ENCODE assay signal across 12 mouse cellular contexts in genomic region chr15:84682821-84683220, GRCm38 (mm10). TPM values are rescaled to one million over a fixed set of nuclear protein-coding genes. Genes with fewer than 3 reads are reported as not detected.
DNase-seq lines count a peak whose midpoint lies in the region; ATAC-seq and TF ChIP-seq lines count a peak whose summit lies in the region.
"Had no signal": no experiment of that assay in that cellular context is flagged by ENCODE, and none has a peak within 500 bp of the region (broad histone marks: within the 10 kb centered on the region; RNA-seq: fewer than 3 reads in every experiment).

No protein-coding gene starts in this region.

- no peak for ATAC-seq in forebrain, embryonic 13.5 days
- ATAC-seq in forebrain, embryonic 16.5 days: no peak
- ATAC-seq in kidney, embryonic 16.5 days (ENCODE audit: low FRiP score, low TSS enrichment): no peak
- ATAC-seq in embryonic facial prominence, embryonic 15.5 days (ENCODE audit: insufficient number of reproducible peaks, low FRiP score, low TSS enrichment, low read depth): no peak
- ATAC-seq in neural tube, embryonic 15.5 days (ENCODE audit: low FRiP score): no peak
- no peak for ATAC-seq in midbrain, embryonic 13.5 days

- WGBS in forebrain, embryonic 13.5 days: 78% methylated on average over 5 of the region's 5 CpGs
- 75% methylated on average over 5 of the region's 5 CpGs for WGBS in forebrain, embryonic 16.5 days
- 49% methylated on average over 5 of the region's 5 CpGs for WGBS in kidney, embryonic 16.5 days
- WGBS in kidney, adult 2 months: 63% methylated on average over 5 of the region's 5 CpGs
- 77% methylated on average over 5 of the region's 5 CpGs for WGBS in embryonic facial prominence, embryonic 15.5 days
- WGBS in neural tube, embryonic 15.5 days: 76% methylated on average over 5 of the region's 5 CpGs
- WGBS in midbrain, embryonic 13.5 days: 71% methylated on average over 5 of the region's 5 CpGs

- H3K9ac ChIP-seq in forebrain, embryonic 13.5 days: peak overlapping the region; percentile 26; the same call in 1 of the 2 replicates
- no peak overlapping the region for H3K9ac ChIP-seq in forebrain, embryonic 16.5 days (replicated peaks; ENCODE audit: low read depth, low read length)
- H3K9ac ChIP-seq in kidney, embryonic 16.5 days (replicated peaks; ENCODE audit: low read length): 0 out of 2 replicates have a peak overlapping the region, but pooled peaks have one; percentile 81
- no peak overlapping the region for H3K9ac ChIP-seq in embryonic facial prominence, embryonic 15.5 days
- no peak overlapping the region for H3K9ac ChIP-seq in neural tube, embryonic 15.5 days (replicated peaks)
- H3K9ac ChIP-seq in midbrain, embryonic 13.5 days (replicated peaks): no peak overlapping the region
- H3K9ac ChIP-seq: liver, embryonic 15.5 days had no signal

- peaks cover 15% of the 10 kb centered on the region for H3K4me1 ChIP-seq in forebrain, embryonic 13.5 days
- H3K4me1 ChIP-seq in forebrain, embryonic 16.5 days (replicated peaks; ENCODE audit: control insufficient read depth, insufficient read depth, low read length): peaks cover 14% of the 10 kb centered on the region
- peaks cover 49% of the 10 kb centered on the region for H3K4me1 ChIP-seq in kidney, embryonic 16.5 days (ENCODE audit: insufficient read depth, low read length)
- H3K4me1 ChIP-seq in kidney, adult 2 months (ENCODE audit: control insufficient read depth, insufficient read depth, low read length): peaks cover 10% of the 10 kb centered on the region; the same call in 1 of the 2 replicates
- H3K4me1 ChIP-seq in embryonic facial prominence, embryonic 15.5 days: peaks cover 27% of the 10 kb centered on the region
- peaks cover 36% of the 10 kb centered on the region for H3K4me1 ChIP-seq in neural tube, embryonic 15.5 days
- H3K4me1 ChIP-seq in midbrain, embryonic 13.5 days (replicated peaks): peaks cover 18% of the 10 kb centered on the region

- H3K27ac ChIP-seq in forebrain, embryonic 13.5 days: no peak overlapping the region
- no peak overlapping the region for H3K27ac ChIP-seq in forebrain, embryonic 16.5 days (ENCODE audit: low read length)
- H3K27ac ChIP-seq in kidney, embryonic 16.5 days (ENCODE audit: low read length): no peak overlapping the region; the same call in 1 of the 2 replicates
- H3K27ac ChIP-seq in kidney, adult 2 months (ENCODE audit: insufficient read depth, low read depth, low read length): no peak overlapping the region
- no peak overlapping the region for H3K27ac ChIP-seq in embryonic facial prominence, embryonic 15.5 days (replicated peaks)
- H3K27ac ChIP-seq in neural tube, embryonic 15.5 days (replicated peaks): no peak overlapping the region
- H3K27ac ChIP-seq in midbrain, embryonic 13.5 days: no peak overlapping the region
- H3K27ac ChIP-seq: liver, embryonic 15.5 days had no signal

- no peaks in the 10 kb centered on the region for H3K9me3 ChIP-seq in forebrain, embryonic 13.5 days (replicated peaks)
- no peaks in the 10 kb centered on the region for H3K9me3 ChIP-seq in forebrain, embryonic 16.5 days (ENCODE audit: control insufficient read depth, low read length)
- no peaks in the 10 kb centered on the region for H3K9me3 ChIP-seq in kidney, embryonic 16.5 days (ENCODE audit: low read length)
- no peaks in the 10 kb centered on the region for H3K9me3 ChIP-seq in embryonic facial prominence, embryonic 15.5 days (replicated peaks)
- no peaks in the 10 kb centered on the region for H3K9me3 ChIP-seq in neural tube, embryonic 15.5 days (replicated peaks)
- no peaks in the 10 kb centered on the region for H3K9me3 ChIP-seq in midbrain, embryonic 13.5 days
- H3K9me3 ChIP-seq: liver, embryonic 15.5 days had no signal

- H3K36me3 ChIP-seq in forebrain, embryonic 13.5 days (ENCODE audit: poor library complexity, severe bottlenecking): no peaks in the 10 kb centered on the region
- no peaks in the 10 kb centered on the region for H3K36me3 ChIP-seq in forebrain, embryonic 16.5 days (ENCODE audit: control insufficient read depth, insufficient read depth)
- H3K36me3 ChIP-seq in kidney, embryonic 16.5 days (ENCODE audit: insufficient read depth, low read length): no peaks in the 10 kb centered on the region
- H3K36me3 ChIP-seq in kidney, adult 2 months (ENCODE audit: control insufficient read depth, insufficient read depth, low read length): no peaks in the 10 kb centered on the region
- H3K36me3 ChIP-seq in embryonic facial prominence, embryonic 15.5 days: no peaks in the 10 kb centered on the region; the same call in 1 of the 2 replicates
- no peaks in the 10 kb centered on the region for H3K36me3 ChIP-seq in neural tube, embryonic 15.5 days
- no peaks in the 10 kb centered on the region for H3K36me3 ChIP-seq in midbrain, embryonic 13.5 days
- H3K36me3 ChIP-seq: liver, embryonic 15.5 days had no signal

- TF ChIP-seq CTCF in kidney, adult 2 months (conservative IDR thresholded peaks at IDR 0.05; ENCODE audit: insufficient read depth, insufficient read length, low read depth, low read length): no peak

- H3K27me3 ChIP-seq in forebrain, embryonic 13.5 days: peaks cover 40% of the 10 kb centered on the region
- H3K27me3 ChIP-seq in forebrain, embryonic 16.5 days (replicated peaks; ENCODE audit: control insufficient read depth, insufficient read depth, low read length): peaks cover 14% of the 10 kb centered on the region
- H3K27me3 ChIP-seq in kidney, embryonic 16.5 days (ENCODE audit: insufficient read depth, low read length): no peaks in the 10 kb centered on the region
- H3K27me3 ChIP-seq in kidney, adult 2 months (replicated peaks; ENCODE audit: control insufficient read depth, insufficient read depth, low read length): no peaks in the 10 kb centered on the region
- no peaks in the 10 kb centered on the region for H3K27me3 ChIP-seq in embryonic facial prominence, embryonic 15.5 days
- H3K27me3 ChIP-seq in neural tube, embryonic 15.5 days (replicated peaks): peaks cover 18% of the 10 kb centered on the region; the same call in 1 of the 2 replicates
- H3K27me3 ChIP-seq in midbrain, embryonic 13.5 days: peaks cover 37% of the 10 kb centered on the region

- no peak for DNase-seq in kidney, adult 2 months
- no peak for DNase-seq in right cerebral cortex, postnatal 4 days
- DNase-seq: cerebellum, adult 8-10 months; kidney, adult 18-20 months; thymus, postnatal 36 days had no signal

- no peak overlapping the region for H3K4me3 ChIP-seq in forebrain, embryonic 13.5 days
- H3K4me3 ChIP-seq in forebrain, embryonic 16.5 days (replicated peaks; ENCODE audit: low read length): no peak overlapping the region
- peak overlapping the region; percentile 79 for H3K4me3 ChIP-seq in kidney, embryonic 16.5 days (ENCODE audit: low read length)
- no peak overlapping the region for H3K4me3 ChIP-seq in kidney, adult 2 months (ENCODE audit: insufficient read depth, low read depth, low read length)
- H3K4me3 ChIP-seq in embryonic facial prominence, embryonic 15.5 days (replicated peaks): peak overlapping the region; percentile 76; the same call in 1 of the 2 replicates
- H3K4me3 ChIP-seq in neural tube, embryonic 15.5 days (replicated peaks): no peak overlapping the region
- H3K4me3 ChIP-seq in midbrain, embryonic 13.5 days (replicated peaks): no peak overlapping the region

- no peak for TF ChIP-seq POLR2A in kidney, adult 2 months (IDR thresholded peaks at IDR 0.05; ENCODE audit: low read depth, low read length)

- H3K4me2 ChIP-seq in forebrain, embryonic 13.5 days: no peak overlapping the region
- H3K4me2 ChIP-seq in forebrain, embryonic 16.5 days (ENCODE audit: low read length): no peak overlapping the region
- peak overlapping the region; percentile 77 for H3K4me2 ChIP-seq in kidney, embryonic 16.5 days (replicated peaks; ENCODE audit: low read depth, low read length)
- H3K4me2 ChIP-seq in embryonic facial prominence, embryonic 15.5 days (replicated peaks): peak overlapping the region; percentile 93; the same call in 1 of the 2 replicates
- H3K4me2 ChIP-seq in neural tube, embryonic 15.5 days: 0 out of 2 replicates have a peak overlapping the region, but pooled peaks have one; percentile 96
- no peak overlapping the region for H3K4me2 ChIP-seq in midbrain, embryonic 13.5 days (replicated peaks)

RNA-seq across cellular contexts. Expression of gene Prr5, which starts 13.4 kb away (rescaled TPM):
- polyA plus RNA-seq in forebrain, embryonic 13.5 days (2015; fragmentation: Nextera tagmentation; extraction: Ambion mirVana): 7.0 and 8.0 TPM in 2 replicates
- 11.1 and 16.4 TPM in 2 replicates for polyA plus RNA-seq in forebrain, embryonic 16.5 days (2015; fragmentation: Nextera tagmentation; extraction: Ambion mirVana)
- polyA plus RNA-seq in kidney, embryonic 16.5 days (2015; fragmentation: Nextera tagmentation; extraction: Ambion mirVana): 43.4 and 44.1 TPM in 2 replicates
- polyA plus RNA-seq in kidney, adult 2 months (2012; rRNA removed): 63.6 and 68.4 TPM in 2 replicates
- polyA plus RNA-seq in embryonic facial prominence, embryonic 15.5 days (2015; fragmentation: Nextera tagmentation; extraction: Ambion mirVana): 31.4 and 34.6 TPM in 2 replicates
- polyA plus RNA-seq in neural tube, embryonic 15.5 days (2015; fragmentation: Nextera tagmentation; extraction: Ambion mirVana): 29.3 and 33.6 TPM in 2 replicates
- polyA plus RNA-seq in midbrain, embryonic 13.5 days (2015; fragmentation: Nextera tagmentation; extraction: Ambion mirVana): 12.2 and 13.8 TPM in 2 replicates

RNA-seq across cellular contexts. Expression of gene Arhgap8, which starts 37.0 kb away (rescaled TPM):
- polyA plus RNA-seq in forebrain, embryonic 13.5 days (2015; fragmentation: Nextera tagmentation; extraction: Ambion mirVana): 0.11 and 0.34 TPM in 2 replicates
- polyA plus RNA-seq in forebrain, embryonic 16.5 days (2015; fragmentation: Nextera tagmentation; extraction: Ambion mirVana): 0.39 and 0.53 TPM in 2 replicates
- 12.3 and 13.8 TPM in 2 replicates for polyA plus RNA-seq in kidney, embryonic 16.5 days (2015; fragmentation: Nextera tagmentation; extraction: Ambion mirVana)
- polyA plus RNA-seq in kidney, adult 2 months (2012; rRNA removed): 4.7 and 5.3 TPM in 2 replicates
- polyA plus RNA-seq in embryonic facial prominence, embryonic 15.5 days (2015; fragmentation: Nextera tagmentation; extraction: Ambion mirVana): 4.8 and 6.3 TPM in 2 replicates
- 2.0 and 10.0 TPM in 2 replicates for polyA plus RNA-seq in neural tube, embryonic 15.5 days (2015; fragmentation: Nextera tagmentation; extraction: Ambion mirVana)
- 0.61 and 0.67 TPM in 2 replicates for polyA plus RNA-seq in midbrain, embryonic 13.5 days (2015; fragmentation: Nextera tagmentation; extraction: Ambion mirVana)

Comparison
In these comparisons a context has a peak if more than half of its experiments do, and no peak if none do; other contexts are left out.
1. H3K4me3 ChIP-seq: peak in kidney, embryonic 16.5 days (single experiment) and embryonic facial prominence, embryonic 15.5 days (single experiment); none in forebrain, embryonic 13.5 days (single experiment), forebrain, embryonic 16.5 days (single experiment), kidney, adult 2 months (single experiment), neural tube, embryonic 15.5 days (single experiment) and midbrain, embryonic 13.5 days (single experiment).
2. H3K9ac ChIP-seq: peak in forebrain, embryonic 13.5 days (single experiment) and kidney, embryonic 16.5 days (single experiment); none in forebrain, embryonic 16.5 days (single experiment), embryonic facial prominence, embryonic 15.5 days (single experiment), neural tube, embryonic 15.5 days (single experiment) and midbrain, embryonic 13.5 days (single experiment).
3. H3K4me2 ChIP-seq: peak in kidney, embryonic 16.5 days (single experiment), embryonic facial prominence, embryonic 15.5 days (single experiment) and neural tube, embryonic 15.5 days (single experiment); none in forebrain, embryonic 13.5 days (single experiment), forebrain, embryonic 16.5 days (single experiment) and midbrain, embryonic 13.5 days (single experiment).